Mouse (Mus musculus) layer of hippocampus, postnatal 10 days (tissue): ENCODE measurements at regions not wholly inside any gene's neighbourhood (a gene's known extent, or its start where the extent isn't known, plus 50 kb on each side); places are given as distances from the start of the nearest gene placed in this dataset.

Source experiments
- DNase-seq, 2 experiments: peaks; one replicate each; pipeline ENCODE4 v3.0.0; 2021; ENCODE audit warnings: low spot score in 2 of 2

DNA sequence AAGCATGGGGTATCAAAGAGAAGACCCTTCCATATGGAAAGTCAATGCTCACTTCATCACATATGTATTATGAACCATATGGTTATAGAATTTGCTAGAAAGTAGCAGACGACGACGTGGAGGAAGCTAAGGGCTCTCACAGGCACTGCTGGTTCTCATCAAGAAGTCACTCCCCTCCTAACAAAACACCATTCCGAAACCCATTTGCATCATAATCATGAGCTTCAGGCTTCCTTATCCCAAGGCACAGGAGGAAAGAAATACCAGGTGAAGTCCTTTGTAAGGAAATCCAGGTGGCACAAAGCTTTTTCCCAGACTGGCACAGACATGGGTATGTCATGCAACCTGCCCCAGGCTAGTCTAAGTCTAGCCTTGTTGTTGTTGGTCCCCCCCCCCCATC is 513.1 kb downstream of the Kctd12 start:
- DNase-seq = no peak

- DNase-seq = no peak
Observed at GRCm38 (mm10) chr14:102461001-102461400, 521.4 kb downstream of the Kctd12 start.

- no peak for DNase-seq
Observed at GRCm38 (mm10) chr14:102439738-102440137, 542.7 kb downstream of the Kctd12 start.

DNA sequence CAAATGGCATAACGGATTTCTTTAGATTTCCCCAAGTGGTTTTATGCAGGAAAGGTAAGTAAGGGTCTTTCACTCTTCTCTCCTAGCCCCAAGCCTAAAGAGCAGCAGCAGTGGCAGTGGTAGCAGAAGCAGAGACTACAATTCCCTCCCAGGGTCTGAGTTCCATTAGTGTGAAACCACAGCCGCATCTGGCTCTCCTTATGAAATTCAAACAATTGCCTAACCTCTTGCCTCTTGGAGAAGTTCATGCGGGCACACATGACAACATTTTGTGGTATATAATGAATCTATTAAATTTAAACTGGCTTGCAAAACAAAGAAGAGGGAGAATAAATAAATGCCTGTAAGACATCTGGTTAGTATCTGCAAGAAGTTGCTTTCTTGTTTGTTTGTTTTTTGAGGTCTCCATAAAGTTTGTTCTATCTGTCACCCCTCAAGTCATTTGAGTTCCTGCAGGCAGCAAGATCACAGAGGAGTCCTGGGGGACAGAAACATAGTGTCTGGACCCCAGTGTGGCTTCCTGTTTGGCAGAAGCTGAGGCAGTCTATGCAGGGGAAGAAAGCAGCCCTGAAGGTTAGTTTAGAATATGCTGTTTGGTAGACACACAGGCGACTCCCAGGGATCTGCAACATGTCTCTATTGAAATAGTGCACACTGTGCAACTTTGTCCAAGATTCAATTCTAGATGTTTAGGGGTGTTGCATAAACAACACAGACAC is 578.9 kb downstream of the Kctd12 start:
- no peak for DNase-seq

DNA sequence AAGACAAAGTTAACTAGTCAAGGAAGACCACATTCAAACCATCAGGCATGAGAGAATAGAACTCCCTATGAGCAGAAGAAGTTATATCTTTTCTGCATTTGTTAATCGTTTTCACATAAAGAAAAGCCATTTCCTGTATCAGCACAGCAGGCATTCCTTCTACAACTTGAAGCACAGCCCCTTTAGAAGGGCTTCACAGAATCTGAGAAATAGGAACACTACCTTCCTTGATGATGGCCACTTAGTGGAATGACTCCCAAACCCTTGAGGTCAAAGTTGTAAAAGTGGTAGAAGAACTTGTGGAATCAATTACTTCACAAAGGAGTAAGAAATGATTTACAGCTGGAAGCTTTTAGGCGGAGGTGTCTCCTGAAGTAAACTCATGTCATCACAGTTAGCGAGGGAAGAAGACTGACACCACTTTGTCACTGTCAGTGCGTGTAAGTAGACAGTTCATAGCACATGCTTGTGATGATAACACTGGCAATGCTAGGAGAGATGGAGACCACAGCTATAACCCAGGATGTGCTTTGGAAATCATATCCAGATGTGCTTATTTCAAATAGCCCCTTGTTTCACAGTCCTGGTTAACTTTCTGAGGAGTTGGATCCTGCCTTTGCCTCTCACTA is 580.3 kb downstream of the Kctd12 start:
- DNase-seq = no peak

GRCm38 (mm10) chr14:102396036-102396734 is 586.3 kb downstream of the Kctd12 start:
- DNase-seq = peak in 1 of 2 experiments; percentile 8

- peak; percentile 41 to 59 for DNase-seq
Observed at GRCm38 (mm10) chr14:102392351-102392750, 590.1 kb downstream of the Kctd12 start.

- DNase-seq = no peak
Observed at GRCm38 (mm10) chr14:102372994-102373567, 609.4 kb downstream of the Kctd12 start.

DNA sequence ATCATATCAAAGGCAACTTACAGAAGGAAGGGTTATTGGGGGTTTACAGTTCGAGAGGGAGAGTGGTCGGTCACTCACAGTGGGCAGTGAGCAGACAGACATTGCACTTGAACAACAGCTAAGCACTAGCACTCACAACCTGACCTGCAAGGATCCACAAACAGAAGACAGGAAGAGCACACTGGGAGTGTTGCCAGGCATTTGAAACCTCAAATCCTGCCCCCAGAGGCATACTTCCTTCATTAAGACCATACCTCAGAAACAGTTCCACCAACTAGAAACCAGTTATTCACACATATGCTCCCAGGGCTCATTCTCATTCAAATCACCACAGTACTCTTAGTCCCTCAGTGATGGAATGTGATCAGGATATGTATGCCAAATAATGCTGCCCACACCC is 620.8 kb downstream of the Kctd12 start:
- no peak for DNase-seq

GRCm38 (mm10) chr14:102329409-102329808 is 599.7 kb downstream of the Lmo7 start:
- DNase-seq = no peak

DNA sequence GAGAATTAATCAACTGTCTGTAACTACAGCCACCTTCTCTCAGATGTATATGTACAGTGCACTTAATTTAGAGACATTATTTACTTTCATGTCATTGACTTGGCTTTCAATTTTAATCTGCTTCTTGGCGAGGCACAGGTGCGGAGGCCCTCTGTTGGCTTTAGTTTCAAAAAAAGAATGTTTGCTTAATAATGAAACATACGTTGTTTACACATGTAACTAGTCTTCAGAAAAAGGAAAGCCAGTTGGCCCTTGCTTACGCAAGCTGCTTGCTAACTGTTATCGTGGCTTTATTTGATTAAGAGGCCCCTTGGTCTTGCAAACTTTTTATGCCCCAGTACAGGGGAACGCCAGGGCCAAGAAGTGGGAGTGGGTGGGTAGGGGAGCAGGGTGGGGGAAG is 576.6 kb downstream of the Lmo7 start:
- DNase-seq = no peak

- no peak for DNase-seq
Observed at GRCm38 (mm10) chr14:102302826-102303225, 573.1 kb downstream of the Lmo7 start.

DNA sequence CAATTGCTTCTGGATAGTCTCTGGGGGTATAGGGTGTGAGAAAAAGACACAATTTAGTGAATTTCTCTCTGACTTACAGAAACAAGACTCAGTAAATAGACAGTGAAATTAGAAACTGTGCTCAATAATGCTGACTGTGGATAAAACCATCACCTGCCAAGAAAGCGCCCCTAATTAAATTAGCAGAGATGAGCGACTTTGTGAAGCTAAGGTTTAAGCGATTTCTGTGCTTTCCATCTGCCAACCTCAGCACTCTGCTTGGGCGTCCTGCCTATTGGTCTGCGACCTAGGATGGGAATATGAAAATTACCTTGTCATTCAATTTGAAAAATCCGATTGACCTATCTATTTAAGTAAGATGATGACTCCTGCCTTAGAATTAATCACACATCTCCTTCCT is 570.5 kb downstream of the Lmo7 start:
- no peak for DNase-seq

DNA sequence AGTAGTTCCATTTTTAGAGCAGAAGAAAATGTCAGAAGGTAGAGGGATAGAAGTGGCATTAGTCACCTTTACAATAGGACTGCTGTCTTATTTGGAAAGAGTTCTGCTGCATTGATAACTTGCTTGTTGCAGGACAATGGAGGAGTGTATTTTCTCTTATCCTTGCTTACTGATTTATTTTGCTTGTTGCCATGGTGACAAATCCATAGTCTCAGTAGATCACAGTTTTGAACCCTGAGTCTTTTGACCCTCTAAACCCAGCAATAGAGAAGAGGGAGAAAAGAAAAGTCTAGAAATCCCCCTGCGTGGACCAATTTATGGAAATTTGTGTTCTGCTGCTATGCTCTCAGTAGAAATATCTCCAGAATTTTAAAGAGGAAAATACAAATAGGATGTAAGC is 561.6 kb downstream of the Lmo7 start:
- DNase-seq = no peak

DNA sequence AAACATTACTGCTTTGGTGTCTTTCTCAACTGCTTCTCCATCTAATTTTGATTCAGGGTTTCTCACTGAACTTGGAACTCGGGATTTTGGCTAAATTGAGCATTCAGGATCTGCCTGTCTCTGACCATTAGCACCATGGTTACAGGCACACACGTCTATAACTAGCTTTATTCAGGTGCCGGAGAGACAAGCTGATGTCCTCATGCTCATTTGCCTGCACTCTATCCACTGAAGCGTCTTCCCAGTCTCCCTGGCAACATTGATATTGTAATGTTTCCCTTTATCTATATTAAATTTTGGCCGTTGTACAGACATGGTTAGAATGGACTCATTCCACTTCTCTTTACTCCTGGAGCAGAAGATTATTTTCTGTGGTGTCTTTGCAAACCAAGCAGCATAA is 520.3 kb downstream of the Lmo7 start:
- DNase-seq = no peak

DNA sequence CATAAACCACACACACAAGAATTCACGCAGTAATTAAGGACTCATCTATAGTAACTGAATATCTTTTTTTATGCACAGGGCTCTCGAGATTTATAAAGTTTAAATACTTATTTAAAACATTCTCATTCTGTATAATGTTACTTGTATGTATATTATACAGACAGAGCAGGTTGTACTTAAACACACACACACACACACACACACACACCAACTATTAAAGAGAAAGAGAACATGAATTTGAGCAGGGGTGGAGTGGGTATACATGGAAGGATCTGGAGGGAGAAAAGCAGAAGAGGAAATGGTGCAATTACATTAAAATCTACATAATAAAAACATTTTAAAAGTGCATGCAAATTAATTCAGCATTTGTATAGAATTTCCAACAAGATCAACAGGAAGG is 518.8 kb downstream of the Lmo7 start:
- no peak for DNase-seq

DNA sequence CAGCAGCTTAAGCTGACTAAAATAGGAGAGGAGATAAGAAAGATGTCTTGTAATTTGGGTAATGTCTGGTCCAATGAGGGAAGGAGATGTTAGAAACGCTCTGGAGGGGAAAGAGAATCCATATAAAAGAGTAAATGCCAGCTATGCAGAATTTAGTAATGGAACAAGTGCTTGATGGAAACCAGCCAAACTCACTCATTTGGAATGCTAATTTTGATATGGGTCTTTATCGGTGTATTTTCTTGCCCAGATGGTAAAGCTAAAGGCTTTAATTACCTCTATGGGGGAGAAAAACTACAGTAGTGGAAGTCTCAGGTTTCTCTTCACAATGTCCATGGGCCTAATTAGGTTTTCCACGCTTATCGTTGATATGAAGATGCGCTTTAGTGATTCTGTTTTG is 518.3 kb downstream of the Lmo7 start:
- DNase-seq = no peak

DNA sequence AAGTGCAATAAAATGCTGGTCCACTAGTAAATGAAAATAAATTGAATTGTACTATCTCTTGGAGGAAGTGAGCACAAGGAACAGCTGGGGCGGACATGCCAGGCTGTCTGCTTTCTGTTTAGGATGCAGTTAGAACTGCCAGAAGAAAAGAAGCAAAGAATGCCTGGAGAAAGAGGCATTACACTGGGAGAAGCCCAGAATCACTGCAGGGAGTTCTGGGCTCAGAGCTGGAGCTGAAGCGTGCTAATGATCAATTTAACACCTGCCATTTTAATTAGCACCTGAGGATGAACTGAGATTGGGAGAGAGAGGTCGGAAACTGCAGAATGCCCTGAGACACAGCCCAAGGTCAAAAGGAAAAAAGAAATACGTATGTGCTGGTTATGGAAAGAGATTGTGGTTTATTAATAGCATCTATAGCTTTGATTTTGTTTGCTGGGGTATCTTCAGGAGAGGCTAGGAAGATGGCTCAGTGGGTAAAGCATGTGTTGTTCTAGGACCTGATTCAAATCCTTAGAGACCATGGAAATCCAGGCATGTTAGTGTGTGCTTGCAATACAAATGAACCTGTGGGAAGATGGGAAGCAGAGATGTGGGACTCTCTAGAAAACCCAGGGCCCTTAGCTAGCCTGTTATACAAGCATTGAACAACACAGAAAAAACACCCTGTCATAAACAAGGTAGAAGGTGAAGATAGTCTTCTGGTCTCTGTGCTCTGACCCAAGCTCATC is 514.2 kb downstream of the Lmo7 start:
- DNase-seq = no peak

- DNase-seq = peak; percentile 7 to 16
Observed at GRCm38 (mm10) chr14:102216581-102217368, 487.0 kb downstream of the Lmo7 start.

GRCm38 (mm10) chr14:102215267-102215964 is 485.7 kb downstream of the Lmo7 start:
- DNase-seq = no peak
